Mouse (Mus musculus): ENCODE results near the gene Vmn1r174.
"Not testable (repeated sequence)": the region's sequence is repeated elsewhere in the genome, so short reads cannot be mapped to it uniquely, and the experiment has no call there.

The Vmn1r174 gene

DNA sequence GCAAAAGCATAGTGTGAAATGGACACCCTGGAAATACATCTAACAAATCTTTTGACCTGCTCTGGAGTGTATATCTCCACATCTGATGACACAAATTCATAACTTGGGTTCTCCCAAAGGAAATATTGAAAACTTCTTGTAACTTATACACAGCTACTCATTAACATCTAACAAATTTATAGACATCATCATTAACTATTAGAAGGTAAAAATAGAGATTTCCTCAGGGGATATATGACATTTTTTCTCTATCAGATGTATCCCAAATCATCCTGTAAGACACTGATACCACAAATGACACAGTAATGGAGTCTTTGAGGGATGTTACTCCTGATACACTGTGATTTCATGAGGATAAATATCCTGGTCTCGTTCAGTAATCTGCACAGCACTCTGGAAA lies at the start of gene Vmn1r174:
Gene Vmn1r174 (plus strand): TSS at position 301 of the 400 bp plus-strand sequence.
- DNase-seq, result not testable (repeated sequence)

DNA sequence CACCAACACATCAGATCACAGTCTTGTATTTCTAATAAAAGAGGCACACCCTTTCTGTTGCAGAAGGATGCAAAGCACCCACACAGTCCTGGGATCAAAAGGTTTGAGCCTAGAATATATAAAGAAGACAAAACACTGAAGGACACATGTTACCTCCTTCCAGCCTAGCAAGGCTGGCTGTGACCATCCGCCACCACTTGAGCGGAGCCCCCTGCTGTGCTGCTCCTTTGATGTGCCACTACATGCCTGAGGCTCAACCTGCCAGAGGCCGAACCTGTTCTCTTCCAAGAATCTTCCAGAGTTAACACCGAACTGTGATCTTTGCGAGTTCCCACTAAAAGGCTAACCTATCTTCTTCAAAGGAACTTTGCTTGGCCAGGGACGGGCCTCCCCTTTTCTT lies 32.5 kb downstream of the Vmn1r174 start:
- no peak for DNase-seq

DNA sequence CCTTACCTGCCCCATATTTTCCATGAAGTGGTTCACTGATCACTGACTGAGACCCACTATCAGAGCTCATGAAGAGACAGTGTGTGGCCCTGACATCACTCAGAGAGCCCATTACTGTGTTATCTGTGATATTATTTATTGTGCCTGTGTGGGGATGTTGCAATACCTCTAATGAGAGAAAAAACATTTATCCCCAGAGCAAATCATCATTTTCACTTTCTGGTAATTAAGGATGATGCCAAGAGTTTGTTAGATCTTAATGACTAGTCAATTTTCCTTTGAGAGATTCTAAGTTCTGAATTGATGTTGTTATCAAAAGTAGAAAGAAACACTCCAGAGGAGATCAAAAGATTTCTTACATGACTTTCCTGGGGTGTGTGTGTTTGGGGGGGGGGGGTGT lies 58.5 kb downstream of the Vmn1r174 start, which contains the start of gene Vmn1r175:
Gene Vmn1r175 (minus strand): TSS at position 101 of the 400 bp plus-strand sequence.
- DNase-seq, result not testable (repeated sequence)

All from kidney, adult 11 months (tissue).